Mouse (Mus musculus) bone marrow macrophage, adult 2 months (primary cell): ENCODE data around the gene Agtpbp1. TPM values are rescaled to one million over a fixed set of nuclear protein-coding genes. Genes with fewer than 3 reads are reported as not detected.

Experiments
- H3K27ac ChIP-seq: 2 replicates; pipeline ENCODE4 v1.5.1; 2012; ENCODE audit warnings: low read depth, low read length; ENCODE audit not compliant: insufficient read depth
- H3K4me1 ChIP-seq: 2 replicates; pipeline ENCODE4 v1.6.1; 2012; ENCODE audit warnings: low read length; ENCODE audit not compliant: control insufficient read depth, insufficient read depth
- H3K4me3 ChIP-seq: 2 replicates; pipeline ENCODE4 v1.5.1; 2012; ENCODE audit warnings: mild to moderate bottlenecking, low read length, moderate library complexity; ENCODE audit not compliant: insufficient read depth
- CTCF ChIP-seq: IDR thresholded peaks from 2 replicates; pipeline ENCODE4 v1.5.1; 2012; ENCODE audit warnings: low read depth, mild to moderate bottlenecking, low read length, moderate library complexity
- POLR2A ChIP-seq: IDR thresholded peaks from 2 replicates; pipeline ENCODE4 v1.6.1; 2012; ENCODE audit warnings: mild to moderate bottlenecking, low read depth, low read length, borderline replicate concordance
- polyA plus RNA-seq: library from polyadenylated mRNA; stranded (reverse); fragments of >200 nt; gene quantifications from 2 replicates; pipeline ENCODE4 v1.2.4, GENCODE M21; 2012; ENCODE audit not compliant: missing spikeins, insufficient read depth, insufficient read length

The Agtpbp1 gene
- polyA plus RNA-seq, 1 experiment = 50.6 TPM

DNA sequence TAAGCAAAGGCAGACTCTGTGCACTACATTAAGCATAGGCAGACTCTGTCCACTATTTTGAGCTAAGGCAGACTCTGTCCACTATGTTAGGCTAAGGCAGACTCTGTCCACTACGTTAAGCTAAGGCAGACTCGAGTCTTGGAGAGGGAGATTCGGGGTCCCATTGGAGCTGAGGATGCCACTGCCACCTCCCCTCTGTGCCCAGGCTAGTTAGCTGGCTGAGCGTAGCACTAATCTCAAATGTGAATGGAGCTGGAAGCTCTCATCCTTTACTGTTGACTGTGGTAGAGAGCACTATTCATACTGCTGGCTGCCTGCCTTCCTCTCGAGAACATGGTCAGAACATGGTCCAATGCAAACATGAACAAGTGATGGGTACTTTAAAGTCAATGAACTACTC is 46.4 kb downstream of the Agtpbp1 start:
- Histone ChIP-seq H3K4me3 (no peak overlapping the region), H3K4me1 (no peaks in the 10 kb centered on the region), H3K27ac (no peak overlapping the region)
- TF ChIP-seq CTCF (no peak), POLR2A (no peak)

DNA sequence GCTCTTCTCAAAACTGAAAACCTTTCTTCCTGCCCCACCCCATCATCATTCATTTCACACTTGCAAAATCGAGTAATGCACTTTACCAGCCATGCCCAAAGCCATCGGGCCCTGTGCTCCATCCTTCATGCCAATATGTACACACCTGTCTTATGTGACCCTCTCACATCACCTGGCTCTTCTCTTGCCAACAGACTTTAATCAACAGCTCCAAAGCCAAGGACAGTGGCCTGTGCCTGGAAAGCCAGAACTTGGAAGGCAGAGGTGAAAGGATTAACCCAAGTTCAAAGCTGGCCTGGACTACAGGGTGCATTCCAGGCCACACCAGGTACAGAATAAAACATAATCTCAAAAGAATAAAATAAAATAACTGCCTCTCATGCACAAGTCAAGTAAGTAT is 48.4 kb downstream of the Agtpbp1 start:
- no peak overlapping the region for H3K27ac ChIP-seq
- H3K4me3 ChIP-seq = no peak overlapping the region
- no peak for TF ChIP-seq POLR2A
- TF ChIP-seq CTCF = no peak
- H3K4me1 ChIP-seq = no peaks in the 10 kb centered on the region

DNA sequence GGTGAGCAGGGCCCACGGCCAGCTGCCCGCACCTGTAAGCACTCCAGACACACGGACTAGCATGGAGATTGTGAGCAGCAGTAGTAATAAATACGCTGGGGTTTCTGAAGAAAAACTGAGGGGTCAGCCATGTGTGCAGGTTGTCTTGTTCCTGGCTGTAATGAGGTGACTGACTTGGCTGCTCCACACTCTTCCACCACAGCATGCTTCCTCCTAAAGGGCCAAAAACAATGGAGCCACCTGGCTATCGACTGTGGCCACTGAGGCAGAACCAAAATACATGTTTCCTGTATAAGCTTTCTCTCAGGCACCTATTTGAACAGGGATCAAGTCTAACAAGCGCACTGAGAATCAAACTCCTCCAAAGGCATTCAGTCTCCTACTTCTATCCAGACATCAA is 49.3 kb downstream of the Agtpbp1 start:
- TF ChIP-seq POLR2A (no peak), CTCF (no peak)
- Histone ChIP-seq H3K4me1 (no peaks in the 10 kb centered on the region), H3K4me3 (no peak overlapping the region), H3K27ac (no peak overlapping the region)

DNA sequence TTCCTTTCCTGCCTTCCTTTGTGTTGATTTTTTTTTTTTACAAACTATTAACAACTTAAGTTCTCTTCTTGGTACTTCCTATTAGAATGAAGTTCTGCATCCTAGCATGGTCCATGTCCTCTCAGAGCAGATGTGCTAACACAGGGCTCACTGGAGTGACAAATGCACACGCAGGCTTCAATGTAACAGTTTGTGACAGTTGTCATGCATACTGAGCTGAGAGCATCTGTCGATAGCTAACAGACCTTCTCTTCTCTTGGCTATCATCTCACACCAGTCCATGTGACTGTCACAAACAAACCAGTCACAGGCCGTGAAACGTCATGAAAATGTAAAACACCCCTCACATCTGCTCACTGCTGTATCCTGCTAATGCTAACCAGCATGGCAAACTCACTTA is 50.7 kb downstream of the Agtpbp1 start:
- no peak overlapping the region for H3K27ac ChIP-seq
- TF ChIP-seq POLR2A = no peak
- H3K4me1 ChIP-seq = no peaks in the 10 kb centered on the region

DNA sequence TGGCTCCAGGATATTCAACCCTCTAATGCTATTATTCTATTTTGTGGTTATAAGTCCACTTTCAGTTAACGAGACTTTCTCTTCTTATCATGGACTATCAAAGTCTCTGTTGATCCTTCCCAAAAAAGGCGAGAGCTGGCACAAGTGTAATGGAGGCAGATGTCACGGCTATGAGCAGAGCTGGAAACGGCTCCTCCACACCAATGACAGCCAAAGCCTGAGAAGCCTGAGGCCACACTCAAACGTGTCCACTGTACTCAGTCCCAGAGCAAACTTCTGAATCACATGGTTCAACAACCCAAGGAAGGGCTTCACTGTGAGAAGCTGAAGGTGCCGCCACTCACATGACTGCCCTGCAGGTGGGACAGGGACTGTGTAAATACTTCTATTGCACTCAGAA is 51.7 kb downstream of the Agtpbp1 start:
- no peak overlapping the region for H3K27ac ChIP-seq
- TF ChIP-seq CTCF (no peak), POLR2A (no peak)
- H3K4me3 ChIP-seq = no peak overlapping the region
- no peaks in the 10 kb centered on the region for H3K4me1 ChIP-seq

More for the DNA sequence above, 50.7 kb downstream of the Agtpbp1 start:
- no peak overlapping the region for H3K4me3 ChIP-seq

DNA sequence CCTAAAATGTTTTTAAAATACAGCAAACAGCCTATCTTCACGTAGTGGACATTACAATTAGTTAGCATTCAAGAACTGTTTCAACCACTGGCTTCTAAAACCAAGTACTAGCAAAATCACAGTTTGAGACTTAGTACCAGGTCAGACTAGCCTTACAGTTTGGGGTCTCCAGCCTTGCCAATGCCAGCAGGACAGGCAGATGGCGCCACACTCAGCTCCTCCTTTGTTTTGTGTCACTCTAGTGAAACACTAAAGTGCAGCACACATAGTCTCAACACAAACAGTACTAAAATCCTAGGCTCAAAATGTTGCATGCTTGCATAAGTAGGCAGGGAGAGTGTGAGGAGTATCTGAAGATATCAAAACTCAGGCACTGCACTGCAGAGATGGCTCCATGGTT is 53.8 kb downstream of the Agtpbp1 start:
- no peak overlapping the region for H3K4me3 ChIP-seq
- TF ChIP-seq CTCF (no peak), POLR2A (no peak)
- no peak overlapping the region for H3K27ac ChIP-seq
- H3K4me1 ChIP-seq = no peaks in the 10 kb centered on the region

DNA sequence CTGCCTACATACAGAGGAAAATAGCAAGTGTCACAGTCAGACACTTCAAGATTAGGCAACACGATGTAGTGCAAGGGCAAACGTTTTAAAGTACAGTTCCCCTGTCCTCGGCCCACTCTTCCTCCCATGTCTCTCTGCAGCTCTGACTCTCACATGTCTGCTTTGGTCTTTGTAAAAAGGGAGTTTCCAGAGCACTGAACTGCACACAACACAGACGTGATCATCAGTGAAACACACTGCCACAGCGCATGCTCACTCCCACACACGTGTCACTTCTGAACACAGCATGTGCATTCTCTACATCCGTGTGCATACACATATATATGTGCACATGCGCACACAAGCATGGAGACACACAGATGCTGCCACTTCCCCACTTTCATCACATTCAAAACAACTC is 54.5 kb downstream of the Agtpbp1 start:
- no peak overlapping the region for H3K4me3 ChIP-seq
- H3K27ac ChIP-seq = no peak overlapping the region
- no peaks in the 10 kb centered on the region for H3K4me1 ChIP-seq
- TF ChIP-seq CTCF (no peak), POLR2A (no peak)

DNA sequence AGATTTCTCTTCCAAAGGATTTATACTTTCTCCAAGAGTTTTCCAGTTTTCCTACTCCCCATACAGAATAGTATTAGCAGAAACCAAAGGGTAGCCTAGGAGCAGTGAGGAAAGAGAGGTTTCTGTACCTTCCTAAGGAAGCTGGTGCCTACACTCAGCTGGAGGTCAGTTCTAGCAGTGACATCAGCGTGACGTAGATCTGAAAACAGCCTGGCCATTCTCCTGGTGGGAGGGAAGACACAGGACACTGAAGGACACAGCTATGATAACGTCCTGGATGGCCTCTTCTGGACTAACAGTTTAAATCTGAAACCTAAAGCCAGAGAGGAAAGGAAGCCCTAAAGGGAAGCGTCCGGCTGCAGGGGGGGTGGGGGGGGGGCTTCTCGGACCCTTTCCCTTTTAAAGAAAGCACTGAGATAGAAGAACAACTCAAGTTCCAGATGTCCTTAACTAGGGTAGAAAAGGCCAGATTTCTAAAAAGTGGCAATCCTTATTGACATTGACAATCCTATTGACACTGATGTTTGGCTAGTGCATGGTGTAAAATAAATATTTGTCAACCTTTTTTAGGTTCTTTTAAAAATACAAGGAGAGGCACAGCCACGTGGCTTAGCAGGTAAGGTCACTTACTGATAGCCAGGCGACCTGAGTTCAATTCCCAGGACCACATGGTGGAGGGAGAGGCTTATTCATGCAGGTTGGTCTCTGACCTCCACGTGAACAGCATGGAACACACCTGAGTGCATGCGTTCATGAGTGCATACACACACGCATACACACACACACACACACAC is 63.6 kb downstream of the Agtpbp1 start:
- no peak overlapping the region for H3K27ac ChIP-seq
- TF ChIP-seq POLR2A (no peak), CTCF (no peak)
- H3K4me1 ChIP-seq = no peaks in the 10 kb centered on the region
- H3K4me3 ChIP-seq = no peak overlapping the region

DNA sequence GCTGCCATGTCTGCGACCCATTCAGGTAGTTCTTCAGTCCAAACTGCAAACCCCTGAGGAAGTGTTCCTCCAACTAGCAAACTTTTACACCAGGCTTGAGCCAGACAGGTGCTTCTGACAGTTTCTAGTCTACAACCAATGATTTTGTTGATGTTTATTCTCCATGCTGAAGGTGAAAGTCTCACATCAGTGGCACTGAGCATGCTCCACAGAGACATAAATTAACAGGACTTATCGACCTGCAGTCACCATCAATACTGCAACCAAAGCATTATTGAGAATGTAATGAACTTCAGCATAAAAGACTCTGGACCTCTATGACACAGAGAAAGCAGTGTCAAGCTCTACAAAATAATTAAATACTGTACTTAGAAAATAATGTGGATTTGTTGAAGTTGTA is 64.2 kb downstream of the Agtpbp1 start:
- no peak overlapping the region for H3K27ac ChIP-seq
- no peak overlapping the region for H3K4me3 ChIP-seq
- H3K4me1 ChIP-seq = no peaks in the 10 kb centered on the region
- TF ChIP-seq POLR2A (no peak), CTCF (no peak)

DNA sequence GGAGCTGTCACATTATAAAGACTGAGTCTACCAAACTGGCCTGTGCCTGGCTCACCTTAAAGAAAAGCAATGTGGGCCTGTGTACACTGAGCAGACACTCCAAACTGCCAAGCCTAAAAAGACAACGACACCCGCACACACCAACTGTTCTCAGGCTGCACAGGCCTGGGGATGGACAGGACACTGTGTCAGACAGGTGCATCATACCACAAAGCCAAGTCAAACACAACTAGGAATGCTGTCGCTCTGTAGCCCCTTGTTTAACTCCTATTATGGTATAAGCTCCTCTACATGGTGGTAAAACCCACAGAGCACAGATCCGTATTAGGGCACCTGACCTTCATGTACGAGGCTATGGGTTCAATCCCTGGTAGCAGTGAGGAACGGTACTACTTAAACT is 65.5 kb downstream of the Agtpbp1 start:
- no peak overlapping the region for H3K27ac ChIP-seq
- TF ChIP-seq CTCF = no peak
- TF ChIP-seq POLR2A = no peak
- no peak overlapping the region for H3K4me3 ChIP-seq

More for the DNA sequence above, 65.5 kb downstream of the Agtpbp1 start:
- no peaks in the 10 kb centered on the region for H3K4me1 ChIP-seq
